Mouse (Mus musculus): Measurements from ENCODE around the gene Megf9. TPM values are rescaled to one million over a fixed set of nuclear protein-coding genes. Genes with fewer than 3 reads are reported as not detected.

The Megf9 gene
- total and polyA plus RNA-seq, 3 experiments, result not detected

DNA sequence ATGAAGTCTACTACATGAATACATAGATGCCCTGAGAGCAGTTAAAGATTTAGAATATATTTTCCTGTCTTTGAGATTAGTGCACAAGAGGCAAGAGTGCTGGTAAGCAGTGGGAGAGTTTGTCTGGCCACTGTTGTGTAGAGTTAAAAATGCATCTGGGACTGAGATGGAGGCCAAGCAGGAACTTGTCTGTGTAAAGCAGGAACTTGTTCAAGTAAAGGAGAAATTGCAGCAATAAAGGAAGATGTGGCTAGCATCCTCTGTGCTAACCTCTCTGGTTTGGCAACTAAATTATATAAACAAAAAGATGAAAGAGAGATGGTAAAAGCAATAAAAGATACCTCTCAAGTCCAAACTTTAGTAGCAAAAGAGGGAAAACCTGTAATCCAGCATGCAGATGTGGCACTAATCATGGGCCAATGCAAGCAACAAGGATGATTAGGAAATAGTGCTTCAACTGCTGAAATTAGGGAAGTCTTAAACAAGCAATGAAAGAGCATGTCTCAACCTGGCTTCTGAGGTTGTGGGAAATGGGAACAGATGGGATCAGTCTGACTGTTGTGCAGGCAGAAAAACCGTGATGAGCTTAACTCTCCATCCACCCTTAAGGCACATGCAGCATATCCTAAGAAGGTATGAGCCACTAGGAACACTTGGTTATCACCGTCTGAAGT, 11.2 kb upstream of the Megf9 start:
- no peak overlapping the region for H3K4me3 ChIP-seq (replicated peaks in 1 of 3; ENCODE audit: low read depth in 2 of 3, low read length in 2 of 3, poor library complexity in 1 of 3)
- no peaks in the 10 kb centered on the region for H3K36me3 ChIP-seq (replicated peaks in 1 of 2; ENCODE audit: control insufficient read depth in 1 of 2, insufficient read depth in 1 of 2, low read length in 1 of 2)
- in situ Hi-C loops (cut with MboI; ENCODE audit: low pct_ligation_motif_present, low pct_unique_long_range_greater_than_20kb, low sequenced_read_pairs), result no loop called here
- no peak for TF ChIP-seq MEF2A (IDR thresholded peaks at IDR 0.05; ENCODE audit: borderline replicate concordance, low read depth, low read length)
- TF ChIP-seq HCFC1 (IDR thresholded peaks at IDR 0.05; ENCODE audit: low read depth, low read length), result no peak
- TF ChIP-seq GABPA (IDR thresholded peaks at IDR 0.05; ENCODE audit: insufficient replicate concordance, low read depth, low read length), result no peak
- no peak for TF ChIP-seq ZMIZ1 (IDR thresholded peaks at IDR 0.05; ENCODE audit: low read depth, low read length)
- no peak for TF ChIP-seq CTCF (conservative IDR thresholded peaks at IDR 0.05 in 1 of 2, IDR thresholded peaks at IDR 0.05 in 1 of 2; ENCODE audit: low read depth in 2 of 2, low read length in 2 of 2)
- TF ChIP-seq POLR2A (IDR thresholded peaks at IDR 0.05; ENCODE audit: low read depth, low read length), result no peak
- no peak for TF ChIP-seq SIN3A (IDR thresholded peaks at IDR 0.05; ENCODE audit: low read length)
- TF ChIP-seq RAD21 (IDR thresholded peaks at IDR 0.05; ENCODE audit: low read depth, low read length), result no peak
- no peak for TF ChIP-seq JUND (conservative IDR thresholded peaks at IDR 0.05; ENCODE audit: low read depth, low read length)
- no peak for TF ChIP-seq TCF12 (IDR thresholded peaks at IDR 0.05; ENCODE audit: low read depth, low read length)
- no peak for TF ChIP-seq ZKSCAN1 (IDR thresholded peaks at IDR 0.05; ENCODE audit: borderline replicate concordance, low read depth, low read length)
- TF ChIP-seq USF1 (IDR thresholded peaks at IDR 0.05; ENCODE audit: low read depth, low read length), result no peak
- no peak for TF ChIP-seq IRF4 (IDR thresholded peaks at IDR 0.05; ENCODE audit: low read depth, low read length)
- no peak for TF ChIP-seq NRF1 (IDR thresholded peaks at IDR 0.05; ENCODE audit: low read depth, low read length)
- H3K79me2 ChIP-seq (replicated peaks; ENCODE audit: control insufficient read depth, extremely low read depth, insufficient read depth, poor library complexity, severe bottlenecking), result no peaks in the 10 kb centered on the region
- no peak overlapping the region for H3K9ac ChIP-seq (ENCODE audit: insufficient read depth, low read depth)
- H3K4me2 ChIP-seq (ENCODE audit: insufficient read depth, low read depth, poor library complexity, severe bottlenecking), result no peak overlapping the region
- no peak for DNase-seq (ENCODE audit: extremely low read depth)
- H3K4me1 ChIP-seq (ENCODE audit: control insufficient read depth in 1 of 2, insufficient read depth in 2 of 2), result no peaks in the 10 kb centered on the region
- H3K27me3 ChIP-seq (replicated peaks), result no peaks in the 10 kb centered on the region
- dilution Hi-C loops (cut with MboI; ENCODE audit: extremely low pct_ligation_motif_present, extremely low pct_unique_long_range_greater_than_20kb, low sequenced_read_pairs), result no loop called here
- no peak overlapping the region for H3K27ac ChIP-seq (ENCODE audit: insufficient read depth, low read depth)
- H3K9me3 ChIP-seq (replicated peaks; ENCODE audit: low read length), result no peaks in the 10 kb centered on the region

GRCm38 (mm10) chr4:70544390-70544789, 9.6 kb upstream of the Megf9 start:
- in situ Hi-C loops (cut with MboI; ENCODE audit: low pct_ligation_motif_present, low pct_unique_long_range_greater_than_20kb, low sequenced_read_pairs) (no loop called here), dilution Hi-C loops (cut with MboI; ENCODE audit: extremely low pct_ligation_motif_present, extremely low pct_unique_long_range_greater_than_20kb, low sequenced_read_pairs) (no loop called here)
- no peaks in the 10 kb centered on the region for H3K36me3 ChIP-seq (replicated peaks in 1 of 2; ENCODE audit: control insufficient read depth in 1 of 2, insufficient read depth in 1 of 2, low read length in 1 of 2)
- no peak overlapping the region for H3K4me3 ChIP-seq (replicated peaks in 1 of 3; ENCODE audit: low read depth in 2 of 3, low read length in 2 of 3, poor library complexity in 1 of 3)
- DNase-seq (ENCODE audit: extremely low read depth), result no peak
- H3K4me2 ChIP-seq (ENCODE audit: insufficient read depth, low read depth, poor library complexity, severe bottlenecking), result no peak overlapping the region
- H3K27ac ChIP-seq (ENCODE audit: insufficient read depth, low read depth), result no peak overlapping the region
- H3K9ac ChIP-seq (ENCODE audit: insufficient read depth, low read depth), result no peak overlapping the region
- H3K27me3 ChIP-seq (replicated peaks), result no peaks in the 10 kb centered on the region
- H3K4me1 ChIP-seq (ENCODE audit: control insufficient read depth in 1 of 2, insufficient read depth in 2 of 2), result 0 out of 4 replicates have a peak, but pooled peaks cover 0 to 3% of the 10 kb centered on the region in 2 experiments
- TF ChIP-seq JUND (conservative IDR thresholded peaks at IDR 0.05; ENCODE audit: low read depth, low read length), result no peak
- TF ChIP-seq TCF12 (IDR thresholded peaks at IDR 0.05; ENCODE audit: low read depth, low read length), result no peak
- no peak for TF ChIP-seq SMC3 (IDR thresholded peaks at IDR 0.05; ENCODE audit: low read depth, low read length)
- TF ChIP-seq ELF1 (IDR thresholded peaks at IDR 0.05; ENCODE audit: low read depth, low read length), result no peak
- TF ChIP-seq CTCF (conservative IDR thresholded peaks at IDR 0.05 in 1 of 2, IDR thresholded peaks at IDR 0.05 in 1 of 2; ENCODE audit: low read depth in 2 of 2, low read length in 2 of 2), result no peak
- TF ChIP-seq BHLHE40 (IDR thresholded peaks at IDR 0.05; ENCODE audit: low read depth, low read length), result no peak
- H3K9me3 ChIP-seq (replicated peaks; ENCODE audit: low read length), result no peaks in the 10 kb centered on the region
- H3K79me2 ChIP-seq (replicated peaks; ENCODE audit: control insufficient read depth, extremely low read depth, insufficient read depth, poor library complexity, severe bottlenecking), result no peaks in the 10 kb centered on the region

Measured in CH12.LX (cell line).